ENCODE assay signal across 9 mouse cellular contexts in the genomic region with DNA sequence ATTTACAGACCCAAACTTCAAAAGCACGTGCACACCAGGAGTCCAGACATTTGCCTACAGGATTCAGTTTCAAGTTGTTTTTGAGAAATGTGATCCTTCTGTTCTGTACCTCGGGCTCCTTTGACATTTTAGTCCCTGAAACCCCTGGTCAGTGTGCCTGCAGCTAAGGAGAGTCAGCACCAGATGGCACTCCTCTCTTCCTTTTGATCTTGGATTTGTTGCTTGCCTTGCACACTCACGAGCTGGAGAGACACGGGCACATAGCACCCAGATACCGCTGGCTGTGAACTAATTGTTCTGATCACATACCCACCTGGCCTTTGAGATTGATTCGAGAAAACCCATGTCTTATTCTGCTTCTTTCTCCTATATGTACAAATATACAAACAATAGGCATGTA.
DNase-seq lines count a peak whose midpoint lies in the region; TF ChIP-seq lines count a peak whose summit lies in the region.
"Had no signal": no experiment of that assay in that cellular context is flagged by ENCODE, and none has a peak within 500 bp of the region (broad histone marks: within the 10 kb centered on the region; RNA-seq: fewer than 3 reads in every experiment).

No protein-coding gene starts in this region.

- TF ChIP-seq CTCF in testis, adult 2 months (IDR thresholded peaks at IDR 0.05; ENCODE audit: control insufficient read depth, insufficient read depth, insufficient replicate concordance, low read depth, low read length): peak; percentile 25; the same call in 1 of the 2 replicates

- H3K36me3 ChIP-seq in testis, adult 2 months (ENCODE audit: control insufficient read depth, insufficient read depth, low read length): no peaks in the 10 kb centered on the region
- no peaks in the 10 kb centered on the region for H3K36me3 ChIP-seq in hindbrain, embryonic 10.5 days
- H3K36me3 ChIP-seq in midbrain, embryonic 10.5 days: no peaks in the 10 kb centered on the region
- H3K36me3 ChIP-seq: liver, embryonic 13.5 days had no signal

- TF ChIP-seq POLR2A in testis, adult 2 months (IDR thresholded peaks at IDR 0.05; ENCODE audit: control insufficient read depth, low read depth, low read length): no peak

- no peaks in the 10 kb centered on the region for H3K4me1 ChIP-seq in testis, adult 2 months (ENCODE audit: control insufficient read depth, insufficient read depth, low read length)
- H3K4me1 ChIP-seq in hindbrain, embryonic 10.5 days (replicated peaks): no peaks in the 10 kb centered on the region
- H3K4me1 ChIP-seq in midbrain, embryonic 10.5 days: no peaks in the 10 kb centered on the region
- H3K4me1 ChIP-seq: liver, embryonic 13.5 days had no signal

- WGBS in hindbrain, embryonic 10.5 days: 24% methylated on average over 6 of the region's 6 CpGs
- 29% methylated on average over 6 of the region's 6 CpGs for WGBS in midbrain, embryonic 10.5 days

- no peak overlapping the region for H3K27ac ChIP-seq in testis, adult 2 months (ENCODE audit: control insufficient read depth, insufficient read depth, low read depth, low read length)
- H3K27ac ChIP-seq in hindbrain, embryonic 10.5 days: no peak overlapping the region
- H3K27ac ChIP-seq in midbrain, embryonic 10.5 days (replicated peaks): no peak overlapping the region
- H3K27ac ChIP-seq: liver, embryonic 13.5 days had no signal

- no peaks in the 10 kb centered on the region for H3K27me3 ChIP-seq in testis, adult 2 months (ENCODE audit: control insufficient read depth, insufficient read depth, low read length)
- no peaks in the 10 kb centered on the region for H3K27me3 ChIP-seq in hindbrain, embryonic 10.5 days (ENCODE audit: insufficient read depth, poor library complexity, severe bottlenecking)
- no peaks in the 10 kb centered on the region for H3K27me3 ChIP-seq in midbrain, embryonic 10.5 days (ENCODE audit: low read depth, poor library complexity, severe bottlenecking)
- H3K27me3 ChIP-seq: liver, embryonic 13.5 days had no signal

- H3K9me3 ChIP-seq in hindbrain, embryonic 10.5 days: no peaks in the 10 kb centered on the region
- H3K9me3 ChIP-seq in midbrain, embryonic 10.5 days (replicated peaks): no peaks in the 10 kb centered on the region
- H3K9me3 ChIP-seq: liver, embryonic 13.5 days had no signal

- no peak for DNase-seq in testis, postnatal 14 days (ENCODE audit: low spot score)
- DNase-seq in embryo, embryonic 10 days (ENCODE audit: low spot score): peak; percentile 81
- DNase-seq in hindbrain, embryonic 10.5 days (ENCODE audit: low spot score): peak; percentile 59
- DNase-seq in layer of hippocampus, postnatal 10 days (ENCODE audit: low spot score in 2 of 2): peak; percentile 42 to 56
- DNase-seq in midbrain, embryonic 10.5 days (ENCODE audit: low spot score): peak; percentile 39
- no peak for DNase-seq in spleen, postnatal 14 days (ENCODE audit: low spot score in 2 of 2)
- DNase-seq in gastrocnemius, adult 8-10 months (ENCODE audit: low spot score in 2 of 2): no peak
- DNase-seq: liver, embryonic 13.5 days had no signal

- no peak overlapping the region for H3K4me3 ChIP-seq in testis, adult 2 months (ENCODE audit: control insufficient read depth, low read depth, low read length)
- no peak overlapping the region for H3K4me3 ChIP-seq in hindbrain, embryonic 10.5 days
- H3K4me3 ChIP-seq in midbrain, embryonic 10.5 days: no peak overlapping the region
- H3K4me3 ChIP-seq: liver, embryonic 13.5 days had no signal

Comparison
In these comparisons a context has a peak if more than half of its experiments do, and no peak if none do; other contexts are left out.
1. DNase-seq: peak in embryo, embryonic 10 days (single experiment), hindbrain, embryonic 10.5 days (single experiment), layer of hippocampus, postnatal 10 days (2 of 2) and midbrain, embryonic 10.5 days (single experiment); none in testis, postnatal 14 days (single experiment), spleen, postnatal 14 days (0 of 2) and gastrocnemius, adult 8-10 months (0 of 2).